Mouse (Mus musculus) intestine, postnatal 0 days (tissue): ENCODE results near the gene Rdh11. TPM values are rescaled to one million over a fixed set of nuclear protein-coding genes. Genes with fewer than 3 reads are reported as not detected.

Experiments
- ATAC-seq: fragments of 200-750 bp; cut with Nextera tagmentation; 2 replicates; pipeline ENCODE4 v1.8.0; 2017; ENCODE audit warnings: mild to moderate bottlenecking, moderate TSS enrichment, moderate library complexity
- H3K27ac ChIP-seq: fragments of 300-500 bp; sonication (generic); 2 replicates; pipeline ENCODE4 v1.5.1; 2014; ENCODE audit warnings: mild to moderate bottlenecking, low read depth, low read length, moderate library complexity
- H3K27me3 ChIP-seq: fragments of 300-500 bp; sonication (generic); replicated peaks from 2 replicates; pipeline ENCODE4 v1.6.1; 2014; ENCODE audit warnings: low read length, mixed read lengths; ENCODE audit not compliant: control insufficient read depth, insufficient read depth
- H3K36me3 ChIP-seq: fragments of 300-500 bp; sonication (generic); 2 replicates; pipeline ENCODE4 v1.6.1; 2014; ENCODE audit warnings: mild to moderate bottlenecking, moderate library complexity; ENCODE audit not compliant: control insufficient read depth, insufficient read depth
- H3K4me1 ChIP-seq: fragments of 300-500 bp; sonication (generic); replicated peaks from 2 replicates; pipeline ENCODE4 v1.6.1; 2014; ENCODE audit warnings: antibody characterized with exemption, low read length, mixed read lengths; ENCODE audit not compliant: control insufficient read depth, insufficient read depth
- H3K4me2 ChIP-seq: fragments of 300-500 bp; sonication (generic); replicated peaks from 2 replicates; pipeline ENCODE4 v1.6.1; 2014; ENCODE audit warnings: low read depth, mild to moderate bottlenecking, moderate library complexity
- H3K4me3 ChIP-seq: fragments of 300-500 bp; sonication (generic); 2 replicates; pipeline ENCODE4 v1.5.1; 2014; ENCODE audit warnings: low read depth, low read length
- H3K9ac ChIP-seq: fragments of 300-500 bp; sonication (generic); 2 replicates; pipeline ENCODE4 v1.6.1; 2014; ENCODE audit warnings: mild to moderate bottlenecking, low read depth, low read length
- H3K9me3 ChIP-seq: fragments of 300-500 bp; sonication (generic); 2 replicates; pipeline ENCODE4 v1.6.1; 2016; ENCODE audit warnings: mixed run types; ENCODE audit not compliant: control insufficient read depth
- CTCF ChIP-seq: sonication (generic); IDR thresholded peaks from 2 replicates; pipeline ENCODE4 v1.5.1; 2016; ENCODE audit warnings: low read depth, mild to moderate bottlenecking, control low read depth, antibody characterized with exemption, moderate library complexity
- WGBS: fragments of 180-500 bp; shearing (Covaris S2); extraction: QIAGEN DNeasy Blood & Tissue Kit; methylation state at CpG from one replicate; pipeline ENCODE4 v1.1.7; 2014; 5-methylcytosine and 5-hydroxymethylcytosine counted together
- polyA plus RNA-seq: library from polyadenylated mRNA; unstranded; fragments of >200 nt; fragmentation: Nextera tagmentation; extraction: Ambion mirVana; gene quantifications from 2 replicates; pipeline ENCODE4 v1.2.1, GENCODE M21; 2015

Rdh11 gene
- polyA plus RNA-seq, 1 experiment from 2014 or later: 10.4 TPM

DNA sequence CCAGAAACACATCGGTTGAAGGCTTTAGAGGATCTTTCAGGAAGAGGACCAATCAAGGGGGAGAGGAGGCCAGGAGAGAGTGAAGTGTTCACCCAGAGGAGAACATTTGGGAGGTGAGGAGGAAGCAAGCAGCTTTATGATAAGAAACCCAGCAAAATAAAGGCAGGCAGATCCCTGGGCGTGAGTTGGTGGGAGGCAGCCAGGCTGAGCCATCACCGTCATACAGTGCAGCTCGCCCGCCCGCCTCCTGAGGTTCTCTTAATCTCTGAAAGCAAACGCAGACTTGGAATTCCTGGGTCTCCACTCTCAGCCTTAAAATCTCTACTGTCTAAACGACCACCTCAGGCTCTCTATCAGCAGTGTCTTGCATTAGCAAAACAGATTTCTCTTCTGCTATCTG is 57.4 kb downstream of the Rdh11 start:
- H3K4me3 ChIP-seq: no peak overlapping the region
- no peak for TF ChIP-seq CTCF
- no peaks in the 10 kb centered on the region for H3K36me3 ChIP-seq
- no peak for ATAC-seq
- no peak overlapping the region for H3K27ac ChIP-seq
- H3K27me3 ChIP-seq: peaks cover 29% of the 10 kb centered on the region
- no peak overlapping the region for H3K4me2 ChIP-seq
- no peak overlapping the region for H3K9ac ChIP-seq
- peaks cover 6% of the 10 kb centered on the region; the same call in 1 of the 2 replicates for H3K4me1 ChIP-seq
- H3K9me3 ChIP-seq: no peaks in the 10 kb centered on the region
- WGBS: 46% methylated on average over 8 of the region's 8 CpGs

- Histone ChIP-seq H3K27me3 (peaks cover 30% of the 10 kb centered on the region), H3K4me2 (peak overlapping the region; percentile 80), H3K9me3 (no peaks in the 10 kb centered on the region), H3K27ac (no peak overlapping the region), H3K36me3 (no peaks in the 10 kb centered on the region), H3K4me1 (peaks cover 6% of the 10 kb centered on the region; the same call in 1 of the 2 replicates), H3K9ac (no peak overlapping the region), H3K4me3 (no peak overlapping the region)
- no peak for TF ChIP-seq CTCF
- no peak for ATAC-seq
- WGBS: 42% methylated on average over 5 of the region's 5 CpGs
Observed at GRCm38 (mm10) chr12:79131706-79132460, 60.2 kb downstream of the Rdh11 start.

- no peaks in the 10 kb centered on the region for H3K9me3 ChIP-seq
- no peak overlapping the region for H3K27ac ChIP-seq
- H3K36me3 ChIP-seq: no peaks in the 10 kb centered on the region
- peak overlapping the region; percentile 80 for H3K4me2 ChIP-seq
- TF ChIP-seq CTCF: no peak
- no peak for ATAC-seq
- peaks cover 6% of the 10 kb centered on the region; the same call in 1 of the 2 replicates for H3K4me1 ChIP-seq
- peak overlapping the region; percentile 41 for H3K4me3 ChIP-seq
- no peak overlapping the region for H3K9ac ChIP-seq
- H3K27me3 ChIP-seq: peaks cover 30% of the 10 kb centered on the region
- 2% methylated on average over 22 of the region's 22 CpGs for WGBS
Observed at GRCm38 (mm10) chr12:79131178-79131675, 60.9 kb downstream of the Rdh11 start.

DNA sequence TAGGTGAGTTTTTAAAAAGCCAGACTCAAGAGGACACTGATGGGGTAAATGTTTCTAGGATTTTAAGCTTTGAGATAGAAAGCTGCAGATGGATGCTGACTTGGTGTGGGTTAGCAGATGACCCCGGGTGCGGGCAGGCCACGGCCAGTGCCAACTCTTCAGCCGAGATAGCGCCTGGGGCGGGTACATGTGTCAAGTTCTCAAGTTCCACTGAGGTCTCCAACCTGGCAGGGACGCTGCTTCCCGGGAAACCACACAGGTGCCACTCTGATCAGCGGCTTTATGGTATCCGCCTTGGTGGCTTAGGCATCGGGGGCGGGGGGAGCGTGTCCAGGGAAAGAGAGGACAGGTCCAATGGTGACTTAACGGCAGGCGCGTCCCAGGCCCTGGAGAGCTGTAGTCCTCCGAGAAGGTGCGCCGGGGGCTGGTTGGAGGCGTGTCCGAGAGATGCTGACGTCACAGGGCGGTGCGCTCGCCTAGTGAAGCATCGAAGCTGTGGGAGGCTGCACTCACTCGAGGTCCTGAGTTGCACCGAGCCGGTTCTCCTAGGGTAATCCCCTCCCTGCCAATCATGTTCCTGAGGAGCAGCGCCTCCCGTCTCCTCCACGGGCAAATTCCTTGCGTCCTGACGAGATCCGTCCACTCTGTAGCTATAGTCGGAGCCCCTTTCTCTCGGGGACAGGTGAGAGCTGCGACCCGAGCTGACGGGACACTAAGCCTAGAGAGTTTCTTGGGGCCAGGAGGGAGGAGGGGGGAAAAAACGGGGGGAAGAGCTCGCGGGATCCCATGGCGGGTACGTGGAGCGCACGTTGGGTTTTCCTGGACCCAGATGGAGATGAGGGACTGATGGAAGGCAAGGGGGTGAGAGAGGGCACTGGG is 61.6 kb downstream of the Rdh11 start, which contains the start of gene Arg2:
Gene Arg2, plus strand, starts transcription at position 479 of the 879 bp plus-strand sequence.
- Histone ChIP-seq H3K9me3 (no peaks in the 10 kb centered on the region), H3K4me1 (peaks cover 6% of the 10 kb centered on the region; the same call in 1 of the 2 replicates), H3K27ac (no peak within 1 kb of the TSS), H3K9ac (no peak within 1 kb of the TSS), H3K4me2 (peak within 1 kb of the TSS; percentile 80), H3K36me3 (no peaks in the 10 kb centered on the region), H3K4me3 (peak within 1 kb of the TSS; percentile 41), H3K27me3 (peaks cover 30% of the 10 kb centered on the region)
- WGBS: under 1% methylated on average over 47 of the region's 47 CpGs
- no peak for TF ChIP-seq CTCF
- ATAC-seq: peak; percentile 78

Other genes with a start within 250 kb of the Rdh11 start
- 8.6 and 11.9 TPM in 2 replicates for gene Tmem229b, start 184.7 kb downstream of the Rdh11 start, polyA plus RNA-seq
- gene Plekhh1, start 163.1 kb downstream of the Rdh11 start, polyA plus RNA-seq: 12.2 and 12.6 TPM in 2 replicates
- gene Pigh, start 102.6 kb downstream of the Rdh11 start, polyA plus RNA-seq: 18.2 and 20.9 TPM in 2 replicates
- 1.0 TPM in 2 replicates for gene Arg2, start 61.5 kb downstream of the Rdh11 start, polyA plus RNA-seq
- 142 and 144 TPM in 2 replicates for gene Vti1b, start 19.6 kb downstream of the Rdh11 start, polyA plus RNA-seq
- 0.24 and 0.44 TPM in 2 replicates for gene Rdh12, start 16.6 kb upstream of the Rdh11 start, polyA plus RNA-seq
- 7.9 and 10.1 TPM in 2 replicates for gene Zfyve26, start 104.0 kb upstream of the Rdh11 start, polyA plus RNA-seq
- 1.3 and 1.9 TPM in 2 replicates for gene Rad51b, start 105.0 kb upstream of the Rdh11 start, polyA plus RNA-seq